ENCODE assay signal across 8 mouse cellular contexts in the genomic region with DNA sequence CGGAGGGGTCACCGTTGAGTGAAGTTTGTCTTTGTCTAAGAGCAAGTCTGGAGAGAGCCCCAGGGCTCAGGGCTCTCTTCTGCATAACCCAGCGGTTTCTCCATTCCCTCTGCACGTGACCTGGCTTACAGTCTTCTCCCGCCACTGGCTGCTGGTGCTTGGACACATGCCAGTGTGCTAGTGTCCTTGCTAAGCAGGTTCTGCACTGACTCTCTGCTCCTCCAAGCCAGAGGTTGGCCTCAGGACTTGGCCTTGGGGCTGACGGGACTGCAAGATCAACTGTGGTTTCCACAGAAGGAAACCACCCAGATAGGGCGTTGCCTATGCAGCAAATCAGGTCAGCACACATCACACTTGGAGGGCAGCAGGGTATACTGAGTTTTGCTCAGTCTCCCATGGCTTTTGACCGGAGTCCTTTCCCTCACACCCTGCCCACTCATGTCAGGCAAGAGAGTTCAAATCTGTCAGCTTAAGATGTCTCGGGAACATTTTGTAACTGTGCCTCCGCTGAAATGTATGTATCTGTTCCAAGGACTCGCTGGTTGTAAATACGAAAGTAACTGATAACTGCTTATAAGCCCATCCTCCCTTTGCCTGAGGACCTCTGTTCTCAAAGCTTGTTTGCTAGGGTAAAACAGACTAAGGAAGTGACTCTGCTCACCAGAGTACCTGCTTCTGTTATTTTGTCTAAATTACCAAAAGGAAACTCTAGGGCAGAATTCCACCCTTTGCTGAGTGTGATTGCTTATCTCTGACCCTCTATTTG. TPM values are rescaled to one million over a fixed set of nuclear protein-coding genes. Genes with fewer than 3 reads are reported as not detected.
A peak's percentile ranks its signal among the peaks of the same experiment; 100 is the strongest.
DNase-seq lines count a peak whose midpoint lies in the region; ATAC-seq and TF ChIP-seq lines count a peak whose summit lies in the region.

No protein-coding gene starts in this region.

- H3K4me2 ChIP-seq in kidney, embryonic 16.5 days (replicated peaks; ENCODE audit: low read depth, low read length): no peak overlapping the region

- H3K4me1 ChIP-seq in kidney, embryonic 16.5 days (ENCODE audit: insufficient read depth, low read length): no peaks in the 10 kb centered on the region
- H3K4me1 ChIP-seq in megakaryocyte, embryonic 14.5 days: peaks cover 30% of the 10 kb centered on the region
- no peaks in the 10 kb centered on the region for H3K4me1 ChIP-seq in cerebellum, adult 2 months (ENCODE audit: control insufficient read depth, insufficient read depth, low read length)

- no peaks in the 10 kb centered on the region for H3K27me3 ChIP-seq in kidney, embryonic 16.5 days (ENCODE audit: insufficient read depth, low read length)
- peaks cover 43% of the 10 kb centered on the region for H3K27me3 ChIP-seq in megakaryocyte, embryonic 14.5 days (replicated peaks)
- H3K27me3 ChIP-seq in cerebellum, adult 2 months (ENCODE audit: control insufficient read depth, insufficient read depth, low read length): no peaks in the 10 kb centered on the region

- no peak overlapping the region for H3K9ac ChIP-seq in kidney, embryonic 16.5 days (replicated peaks; ENCODE audit: low read length)

- 52% methylated on average over 12 of the region's 12 CpGs for WGBS in kidney, embryonic 16.5 days
- 51% methylated on average over 12 of the region's 12 CpGs for WGBS in cerebellum, adult 2 months

- intact Hi-C loops in left cerebral cortex, postnatal 14 days (cut with DNase I): no loop called here

- no peak overlapping the region for H3K4me3 ChIP-seq in kidney, embryonic 16.5 days (ENCODE audit: low read length)
- peak overlapping the region; percentile 59 for H3K4me3 ChIP-seq in megakaryocyte, embryonic 14.5 days (replicated peaks)
- H3K4me3 ChIP-seq in cerebellum, adult 2 months (replicated peaks; ENCODE audit: insufficient read depth, low read depth, low read length): no peak overlapping the region

- TF ChIP-seq POLR2A in cerebellum, adult 2 months (IDR thresholded peaks at IDR 0.05; ENCODE audit: borderline replicate concordance, insufficient read depth, low read length): no peak

- H3K9me3 ChIP-seq in kidney, embryonic 16.5 days (ENCODE audit: low read length): no peaks in the 10 kb centered on the region
- peaks cover 4% of the 10 kb centered on the region; the same call in 1 of the 2 replicates for H3K9me3 ChIP-seq in megakaryocyte, embryonic 14.5 days

- no peaks in the 10 kb centered on the region for H3K36me3 ChIP-seq in kidney, embryonic 16.5 days (ENCODE audit: insufficient read depth, low read length)
- peaks cover 17% of the 10 kb centered on the region for H3K36me3 ChIP-seq in megakaryocyte, embryonic 14.5 days (replicated peaks; ENCODE audit: low read length)

- TF ChIP-seq CTCF in cerebellum, adult 2 months (IDR thresholded peaks at IDR 0.05; ENCODE audit: borderline replicate concordance, insufficient read depth, low read depth, low read length): no peak

- peak; percentile 67; the same call in 1 of the 2 replicates for ATAC-seq in kidney, embryonic 16.5 days (ENCODE audit: low FRiP score, low TSS enrichment)

- DNase-seq in left cerebral cortex, postnatal 14 days (ENCODE audit: low spot score in 2 of 2): peak; percentile 22 to 37
- no peak for DNase-seq in left cerebral cortex, adult 8-10 months (ENCODE audit: low spot score in 2 of 2)
- DNase-seq in ZHBTc4 (ENCODE audit: low read depth, low spot score): peak; percentile 61
- DNase-seq in gastrocnemius, adult 18-20 months (ENCODE audit: low spot score): peak; percentile 29
- DNase-seq in thymus, adult 18-20 months: peak; percentile 36 to 51
- DNase-seq in cerebellum, adult 2 months: no peak

- no peak overlapping the region for H3K27ac ChIP-seq in kidney, embryonic 16.5 days (ENCODE audit: low read length)
- H3K27ac ChIP-seq in cerebellum, adult 2 months (ENCODE audit: insufficient read depth, low read length): no peak overlapping the region

RNA-seq across cellular contexts. Expression of gene Dock2, which starts 12.3 kb away (rescaled TPM):
- total RNA-seq in left cerebral cortex, postnatal 14 days (2021): 1 to 10 TPM; 3.1 to 3.4 TPM
- 1 to 10 TPM; 3.3 to 8.6 (median 5.4) TPM for total RNA-seq in left cerebral cortex, adult 8-10 months (2022)
- under 1 TPM; 0.62 to 0.85 TPM for total RNA-seq in gastrocnemius, adult 18-20 months (2021)
- polyA plus RNA-seq in kidney, embryonic 16.5 days (2015; fragmentation: Nextera tagmentation; extraction: Ambion mirVana): 1.4 and 1.6 TPM in 2 replicates
- 4.7 and 15.1 TPM in 2 replicates for polyA plus RNA-seq in megakaryocyte, embryonic 14.5 days (2012; ENCODE audit: insufficient read depth, low replicate concordance)
- polyA plus RNA-seq in cerebellum, adult 2 months (2012; rRNA removed): 0.54 and 0.69 TPM in 2 replicates

Comparison
In these comparisons a context has a peak if more than half of its experiments do, and no peak if none do; other contexts are left out.
1. DNase-seq: peak in left cerebral cortex, postnatal 14 days (2 of 2), ZHBTc4 (single experiment), gastrocnemius, adult 18-20 months (single experiment) and thymus, adult 18-20 months (2 of 2); none in left cerebral cortex, adult 8-10 months (0 of 2) and cerebellum, adult 2 months (0 of 2).